Mouse (Mus musculus) stomach, embryonic 15.5 days (tissue): ENCODE measurements around the gene Borcs7. TPM values are rescaled to one million over a fixed set of nuclear protein-coding genes. Genes with fewer than 3 reads are reported as not detected.

Source experiments
- ATAC-seq: fragments of 200-750 bp; cut with Nextera tagmentation; 2 replicates; pipeline ENCODE4 v1.8.0; 2017; ENCODE audit warnings: low read depth, moderate number of reproducible peaks, moderate TSS enrichment; ENCODE audit not compliant: insufficient read depth, low FRiP score
- H3K27ac ChIP-seq: fragments of 300-500 bp; sonication (generic); 2 replicates; pipeline ENCODE4 v1.5.1; 2015; ENCODE audit warnings: mild to moderate bottlenecking, inconsistent platforms
- H3K27me3 ChIP-seq: fragments of 300-500 bp; sonication (generic); replicated peaks from 2 replicates; pipeline ENCODE4 v1.6.1; 2015; ENCODE audit warnings: inconsistent platforms
- H3K36me3 ChIP-seq: fragments of 300-500 bp; sonication (generic); 2 replicates; pipeline ENCODE4 v1.6.1; 2015; ENCODE audit warnings: inconsistent platforms
- H3K4me1 ChIP-seq: fragments of 300-500 bp; sonication (generic); 2 replicates; pipeline ENCODE4 v1.6.1; 2015; ENCODE audit warnings: inconsistent platforms
- H3K4me2 ChIP-seq: fragments of 300-500 bp; sonication (generic); 2 replicates; pipeline ENCODE4 v1.6.1; 2015; ENCODE audit warnings: mild to moderate bottlenecking, inconsistent platforms
- H3K4me3 ChIP-seq: fragments of 300-500 bp; sonication (generic); replicated peaks from 2 replicates; pipeline ENCODE4 v1.5.1; 2015; ENCODE audit warnings: inconsistent platforms
- H3K9ac ChIP-seq: fragments of 300-500 bp; sonication (generic); 2 replicates; pipeline ENCODE4 v1.6.1; 2015; ENCODE audit warnings: inconsistent platforms
- H3K9me3 ChIP-seq: fragments of 300-500 bp; sonication (generic); 2 replicates; pipeline ENCODE4 v1.6.1; 2016; ENCODE audit warnings: inconsistent platforms
- WGBS: fragments of 180-500 bp; shearing (Covaris S2); methylation state at CpG from one replicate; pipeline ENCODE4 v1.1.7; 2015; 5-methylcytosine and 5-hydroxymethylcytosine counted together
- polyA plus RNA-seq: library from polyadenylated mRNA; unstranded; fragments of >200 nt; fragmentation: Nextera tagmentation; extraction: Ambion mirVana; gene quantifications from 2 replicates; pipeline ENCODE4 v1.2.1, GENCODE M21; 2015

Gene Borcs7
- polyA plus RNA-seq, 1 experiment from 2014 or later: 14.9 TPM

- Histone ChIP-seq H3K27ac (no peak overlapping the region), H3K36me3 (no peaks in the 10 kb centered on the region), H3K4me1 (no peaks in the 10 kb centered on the region), H3K4me2 (no peak overlapping the region), H3K9ac (no peak overlapping the region), H3K27me3 (no peaks in the 10 kb centered on the region), H3K9me3 (no peaks in the 10 kb centered on the region), H3K4me3 (no peak overlapping the region)
- 86% methylated on average over 3 of the region's 3 CpGs for WGBS
- no peak for ATAC-seq
Observed at GRCm38 (mm10) chr19:46747799-46748198, 58.1 kb downstream of the Borcs7 start.

DNA sequence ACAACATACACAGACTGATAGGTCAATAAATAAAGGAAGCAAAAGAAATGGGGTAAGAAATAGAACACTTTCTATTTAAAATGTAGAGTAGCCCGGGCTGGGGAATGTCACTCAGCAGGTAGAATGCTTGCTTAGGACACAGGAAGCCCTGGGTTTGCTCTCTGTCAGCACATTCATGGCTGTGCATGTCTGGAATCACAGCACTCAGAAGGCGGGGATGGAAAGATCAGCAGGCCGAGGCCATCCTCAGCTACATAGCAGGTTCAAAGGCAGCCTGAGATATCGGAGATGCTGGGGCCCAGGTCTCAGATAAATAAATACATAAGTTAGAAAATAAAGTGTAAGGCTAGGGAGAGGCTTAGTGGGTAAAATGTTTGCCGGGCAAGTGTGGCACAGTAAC is 62.5 kb downstream of the Borcs7 start:
- Histone ChIP-seq H3K4me1 (no peaks in the 10 kb centered on the region), H3K4me2 (no peak overlapping the region), H3K27me3 (no peaks in the 10 kb centered on the region), H3K9ac (no peak overlapping the region), H3K27ac (no peak overlapping the region), H3K36me3 (no peaks in the 10 kb centered on the region), H3K4me3 (no peak overlapping the region), H3K9me3 (no peaks in the 10 kb centered on the region)
- WGBS: 85% methylated on average over 5 of the region's 5 CpGs
- ATAC-seq: no peak

Other genes starting within 250 kb of the Borcs7 start
- gene Trim8, start 188.2 kb upstream of the Borcs7 start, polyA plus RNA-seq: 20.4 and 20.9 TPM in 2 replicates
- gene Arl3, start 116.7 kb upstream of the Borcs7 start, polyA plus RNA-seq: 98.2 and 103 TPM in 2 replicates
- 21.9 and 23.8 TPM in 2 replicates for gene Sfxn2, start 116.5 kb upstream of the Borcs7 start, polyA plus RNA-seq
- gene Wbp1l, start 90.8 kb upstream of the Borcs7 start, polyA plus RNA-seq: 40.4 and 42.8 TPM in 2 replicates
- not detected in 2 replicates for gene Cyp17a1, start 16.7 kb upstream of the Borcs7 start, polyA plus RNA-seq
- gene As3mt, start 17.6 kb downstream of the Borcs7 start, polyA plus RNA-seq: 28.9 and 33.0 TPM in 2 replicates
- 3.1 and 3.9 TPM in 2 replicates for gene Cnnm2, start 71.7 kb downstream of the Borcs7 start, polyA plus RNA-seq